Mouse (Mus musculus) heart, postnatal 0 days (tissue): Measurements from ENCODE around the gene Lclat1.
"Not testable (repeated sequence)": the region's sequence is repeated elsewhere in the genome, so short reads cannot be mapped to it uniquely, and the experiment has no call there.

Experiments
- CTCF ChIP-seq: IDR thresholded peaks from 2 replicates; pipeline ENCODE4 v1.5.1; 2016; ENCODE audit warnings: antibody characterized with exemption, control low read depth, low read depth
- EP300 ChIP-seq: IDR thresholded peaks from 2 replicates; pipeline ENCODE4 v1.6.1; 2016; ENCODE audit warnings: antibody characterized with exemption, low read depth

- TF ChIP-seq CTCF, EP300: not testable (repeated sequence)
Observed at GRCm38 (mm10) chr17:73152790-73153525, 45.2 kb downstream of the Lclat1 start.
